Mouse (Mus musculus): Measurements from ENCODE around the gene Ephx3.
A peak's percentile ranks its signal among the peaks of the same experiment; 100 is the strongest.

The Ephx3 gene

DNA sequence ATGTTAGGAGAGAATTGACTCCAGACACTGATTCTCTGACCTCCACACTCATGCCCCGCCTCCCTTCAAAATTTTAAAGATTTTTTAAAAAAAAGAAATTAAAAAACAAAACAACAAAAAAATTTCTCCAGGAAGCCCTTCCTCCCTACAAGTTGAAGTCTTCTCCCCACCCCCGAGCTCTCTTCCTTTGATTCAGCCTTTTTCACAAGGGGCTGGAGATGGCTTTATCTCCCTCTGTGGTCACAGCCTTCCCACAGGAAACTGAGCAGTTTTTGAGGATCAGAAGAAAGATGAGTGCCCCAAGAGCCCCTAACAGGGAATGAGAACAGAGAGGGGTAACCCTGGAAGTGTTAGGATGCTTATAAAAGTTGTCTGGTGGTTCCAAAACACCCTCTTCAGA is 16.9 kb downstream of the Ephx3 start:
- no peak for DNase-seq

DNA sequence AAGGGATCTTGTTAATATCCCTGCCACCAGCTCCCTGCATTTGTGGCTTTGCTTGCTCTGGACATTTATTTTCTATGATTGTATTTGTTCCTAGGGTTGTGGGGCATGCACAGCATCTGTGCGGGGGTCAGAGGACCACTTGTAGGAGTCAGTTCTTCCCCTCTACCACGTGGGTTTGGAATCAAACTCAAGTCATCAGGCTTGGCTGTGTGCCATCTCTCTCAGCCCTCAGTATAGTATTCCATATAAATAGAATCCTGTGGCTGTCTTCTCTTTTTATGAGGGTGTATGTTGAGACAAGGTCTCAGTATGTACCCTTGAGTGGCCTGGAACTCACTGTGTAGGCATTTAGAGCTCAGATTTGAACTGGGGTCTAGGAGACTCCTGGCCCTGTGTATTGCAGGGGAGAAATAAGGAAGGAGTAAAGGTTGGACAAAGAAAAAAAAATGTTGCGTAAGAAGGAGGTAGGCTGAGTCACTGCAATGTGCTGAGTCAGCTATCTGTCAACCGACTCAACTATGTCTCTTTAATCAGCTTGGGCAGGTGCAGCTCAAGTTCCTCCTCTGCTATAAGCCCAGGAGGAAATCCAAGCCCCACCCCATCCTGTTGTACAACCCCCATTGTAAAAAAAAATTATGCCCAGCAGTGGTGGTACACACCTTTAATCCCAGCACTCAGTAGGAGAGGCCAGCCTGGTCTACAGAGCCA is 19.7 kb downstream of the Ephx3 start:
- no peak for DNase-seq

DNA sequence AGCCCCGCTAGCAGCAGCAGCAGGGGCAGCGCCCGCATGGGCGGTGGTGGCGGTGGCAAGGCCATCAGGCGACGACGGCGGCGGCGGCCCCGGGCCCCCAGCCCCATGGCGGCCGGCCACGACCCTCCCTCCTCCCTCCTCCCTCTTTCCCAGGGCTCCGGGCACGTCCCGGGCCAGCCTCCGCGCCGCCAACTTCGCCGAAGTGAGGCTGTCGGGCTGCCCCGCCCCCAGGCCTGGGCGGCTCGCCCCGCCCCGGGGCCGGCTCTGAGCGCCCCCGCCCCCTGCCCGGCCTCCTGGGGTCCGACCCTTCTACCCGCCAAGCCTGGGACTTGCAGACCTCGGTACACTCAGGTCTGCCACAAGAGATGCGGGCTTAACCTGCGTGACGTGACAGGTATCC is 22.7 kb downstream of the Ephx3 start, which contains the start of gene Notch3:
Gene Notch3 (minus strand): TSS at position 166 of the 400 bp plus-strand sequence.
- DNase-seq: no peak

DNA sequence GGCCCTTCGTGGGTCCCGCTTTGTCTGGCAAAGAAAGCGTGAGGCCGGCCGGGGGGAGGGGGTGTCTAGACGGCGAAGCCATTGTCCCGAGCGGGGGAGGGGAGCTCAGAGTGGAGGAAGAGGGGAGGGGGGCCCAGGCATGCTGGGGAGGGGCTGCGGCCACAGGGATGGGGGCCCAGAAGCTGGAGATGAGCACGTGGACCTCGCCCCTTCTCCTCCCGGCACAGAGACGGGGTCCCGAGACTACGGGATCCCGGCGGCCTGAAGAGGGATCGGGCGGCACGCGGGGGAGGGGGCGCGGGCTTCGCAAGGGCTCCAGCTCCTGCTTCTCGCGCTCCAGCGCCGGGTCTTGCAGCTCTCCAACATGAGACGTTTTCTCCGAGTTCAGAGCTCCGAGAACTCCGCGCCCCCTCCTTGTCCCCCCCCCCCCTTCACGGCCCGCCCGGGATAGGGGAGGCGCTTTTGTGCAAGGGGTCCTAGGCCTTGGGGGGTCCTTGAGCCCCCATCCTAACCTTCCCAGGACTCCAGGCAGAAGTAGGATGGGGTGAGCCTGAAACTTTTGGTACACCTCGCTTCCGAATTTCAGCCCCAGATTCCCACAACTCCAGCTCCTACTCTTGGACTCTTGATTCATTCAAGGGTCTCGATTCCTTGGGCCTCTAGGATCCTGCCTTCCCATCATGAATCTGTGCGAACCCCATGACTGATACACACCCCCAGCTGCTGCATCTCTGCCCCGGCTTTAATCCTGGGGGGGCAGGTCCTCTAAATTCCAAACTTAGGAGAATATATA is 23.4 kb downstream of the Ephx3 start:
- no peak for DNase-seq

DNA sequence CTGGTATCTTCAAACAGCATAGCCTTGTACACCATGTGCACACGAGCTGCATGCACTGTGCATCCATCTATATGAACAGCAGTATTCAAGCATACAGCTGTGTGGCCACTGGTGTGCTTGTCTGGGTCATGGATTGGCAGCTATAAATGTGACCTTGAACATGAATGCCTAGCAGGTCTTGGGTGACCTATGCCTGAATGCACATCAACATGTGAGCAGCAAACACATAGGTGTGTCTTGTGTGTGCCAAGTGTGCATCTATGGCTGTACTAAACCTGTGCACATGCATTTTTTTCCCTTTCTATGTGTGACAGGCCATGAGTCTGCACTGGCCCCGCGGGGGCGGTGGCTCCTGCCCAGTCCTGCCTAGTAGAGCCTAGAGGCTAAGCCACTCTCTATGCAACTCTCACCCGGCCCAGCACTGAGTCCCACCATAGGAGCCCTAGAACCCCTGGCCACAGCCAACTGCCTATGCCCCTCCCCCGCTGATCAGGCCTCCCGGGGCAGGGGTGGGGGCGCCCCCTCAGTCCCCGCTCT is 24.0 kb downstream of the Ephx3 start:
- DNase-seq: no peak

- no peak for DNase-seq
Measured at GRCm38 (mm10) chr17:32164780-32165179, 24.6 kb downstream of the Ephx3 start.

DNA sequence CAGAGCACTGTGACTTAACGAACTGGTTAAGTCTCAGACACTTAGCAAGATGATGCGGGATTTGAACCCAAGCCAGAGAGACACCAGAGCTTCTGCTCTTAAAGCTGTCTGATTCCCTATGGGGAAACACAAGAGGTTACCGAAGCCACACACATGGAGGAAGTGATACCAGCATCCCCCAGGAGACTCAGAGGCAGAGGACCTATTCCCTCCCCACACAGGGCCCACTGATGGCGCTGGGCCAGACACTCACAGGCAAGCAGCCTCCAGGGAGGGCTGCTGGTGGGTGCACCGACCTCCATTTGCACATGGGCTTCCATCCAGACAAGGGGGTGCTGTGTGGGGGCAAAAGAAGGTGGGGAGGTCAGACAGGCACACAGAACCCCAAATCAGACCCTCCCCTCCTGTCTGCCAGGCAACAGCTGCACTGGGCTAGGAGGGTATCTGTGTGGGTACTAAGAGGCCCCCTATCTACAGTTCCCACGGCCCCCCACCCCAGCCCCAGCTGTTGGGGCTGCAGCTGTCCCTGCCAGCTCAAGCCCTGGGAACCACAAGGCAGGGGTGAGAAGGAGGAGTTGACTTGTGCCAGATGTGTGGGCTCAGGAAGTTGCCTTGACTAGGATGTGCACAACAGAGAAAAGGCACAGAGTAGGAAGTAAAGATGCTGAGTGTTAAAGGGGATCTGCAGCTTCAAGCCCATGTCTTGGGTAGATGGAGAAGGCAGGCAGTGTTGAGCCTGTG is 25.3 kb downstream of the Ephx3 start:
- peak; percentile 25 for DNase-seq

DNA sequence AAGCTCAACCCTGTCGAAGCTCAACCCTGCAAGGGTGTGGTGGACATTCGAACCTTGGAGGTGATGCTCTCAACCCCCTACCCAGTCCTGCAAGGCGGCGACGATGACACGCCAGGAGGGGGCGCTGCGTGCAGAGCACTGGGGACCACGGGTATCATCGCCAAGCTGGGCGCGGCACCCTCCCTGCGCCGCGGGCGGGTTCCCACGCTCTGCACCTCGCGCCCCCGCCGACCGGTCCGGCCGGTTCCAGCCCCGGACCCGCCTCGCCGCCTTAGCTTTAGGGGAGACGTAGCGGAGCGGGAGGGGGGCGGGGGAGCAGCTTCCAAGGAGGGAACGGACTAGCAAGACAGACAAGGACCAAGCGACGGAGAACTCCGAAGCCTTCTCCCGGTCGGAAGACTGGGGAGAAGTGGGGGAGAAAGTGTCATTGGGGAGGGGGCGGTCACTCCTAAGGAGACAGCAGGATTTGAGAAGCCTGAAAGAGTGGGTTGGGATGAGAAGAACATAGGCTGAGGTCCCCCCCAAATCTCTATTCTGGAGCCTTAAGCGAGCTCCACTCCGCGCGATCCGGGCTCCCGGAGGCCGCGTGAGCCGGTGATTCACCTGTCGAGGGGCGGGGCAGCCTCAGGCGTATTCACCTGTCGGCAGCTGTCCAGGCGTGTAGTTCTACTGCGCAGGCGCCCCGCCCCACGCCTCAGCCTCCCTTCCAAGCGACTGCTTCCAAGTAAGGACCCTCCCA is 27.1 kb downstream of the Ephx3 start:
- no peak for DNase-seq

DNA sequence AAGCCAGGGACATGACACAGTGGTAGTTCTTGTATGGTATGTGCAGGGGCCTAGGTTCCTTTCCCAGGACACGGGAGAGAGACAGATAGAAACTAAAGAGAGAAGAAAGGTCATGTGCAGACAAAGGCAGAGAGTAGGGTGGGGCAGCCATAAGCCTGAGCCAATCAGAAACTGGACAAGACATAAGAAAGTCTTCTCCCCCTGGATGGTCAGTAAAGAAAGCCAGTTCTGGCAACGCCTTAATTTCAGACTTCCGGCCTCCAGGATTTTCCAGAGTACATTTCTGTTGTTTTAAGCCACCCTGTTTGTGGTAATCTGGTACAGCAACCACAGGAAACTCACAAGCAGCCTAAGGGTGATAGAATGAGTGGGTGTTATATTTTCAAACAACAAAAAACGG is 28.5 kb downstream of the Ephx3 start:
- DNase-seq: no peak

GRCm38 (mm10) chr17:32158841-32159240 is 30.5 kb downstream of the Ephx3 start:
- no peak for DNase-seq

DNA sequence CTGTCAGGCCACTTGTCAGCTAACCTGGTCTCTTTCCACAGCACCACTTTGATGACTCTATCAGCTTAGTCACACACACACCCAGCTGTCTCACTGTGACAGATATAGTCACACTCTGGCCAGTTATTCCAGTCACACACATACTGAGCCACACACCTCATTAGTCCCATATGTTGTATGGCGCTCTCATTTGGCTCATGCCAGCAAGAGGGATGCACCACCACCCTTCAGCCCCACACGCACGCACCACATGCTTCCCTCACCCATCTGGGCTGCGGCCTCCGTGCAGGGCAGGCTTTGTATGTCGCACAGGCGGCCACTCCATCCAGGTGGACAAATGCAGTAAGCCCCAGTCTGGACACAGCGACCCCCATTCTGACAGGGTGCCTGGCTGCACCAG is 42.6 kb downstream of the Ephx3 start:
- DNase-seq: peak; percentile 24

- DNase-seq: peak; percentile 47
Measured at GRCm38 (mm10) chr17:32142907-32143854, 46.2 kb downstream of the Ephx3 start.

GRCm38 (mm10) chr17:32142234-32142633 is 47.1 kb downstream of the Ephx3 start:
- DNase-seq: no peak
